Mouse (Mus musculus) stomach, embryonic 14.5 days (tissue): Measurements from ENCODE around the gene Mcoln3. TPM values are rescaled to one million over a fixed set of nuclear protein-coding genes. Genes with fewer than 3 reads are reported as not detected.

Experiments
- ATAC-seq: fragments of 200-750 bp; cut with Nextera tagmentation; 2 replicates; pipeline ENCODE4 v1.8.0; 2017; ENCODE audit warnings: low read depth, moderate TSS enrichment; ENCODE audit not compliant: insufficient number of reproducible peaks, insufficient read depth, low FRiP score
- H3K27ac ChIP-seq: fragments of 300-500 bp; sonication (generic); 2 replicates; pipeline ENCODE4 v1.5.1; 2014; ENCODE audit warnings: mild to moderate bottlenecking, low read length, moderate library complexity, mixed read lengths
- H3K27me3 ChIP-seq: fragments of 300-500 bp; sonication (generic); 2 replicates; pipeline ENCODE4 v1.6.1; 2014; ENCODE audit warnings: low read length, control low read depth, mixed read lengths; ENCODE audit not compliant: control insufficient read depth, insufficient read depth
- H3K36me3 ChIP-seq: fragments of 300-500 bp; sonication (generic); 2 replicates; pipeline ENCODE4 v1.6.1; 2014; ENCODE audit warnings: mild to moderate bottlenecking, control low read depth, low read length, moderate library complexity, mixed read lengths; ENCODE audit not compliant: control insufficient read depth, insufficient read depth
- H3K4me1 ChIP-seq: fragments of 300-500 bp; sonication (generic); 2 replicates; pipeline ENCODE4 v1.6.1; 2014; ENCODE audit warnings: low read length, control low read depth, mixed read lengths; ENCODE audit not compliant: control insufficient read depth, insufficient read depth
- H3K4me2 ChIP-seq: fragments of 300-500 bp; sonication (generic); replicated peaks from 2 replicates; pipeline ENCODE4 v1.6.1; 2014; ENCODE audit warnings: low read depth, low read length, control low read depth
- H3K4me3 ChIP-seq: fragments of 300-500 bp; sonication (generic); 2 replicates; pipeline ENCODE4 v1.5.1; 2014; ENCODE audit warnings: low read depth, low read length, control low read depth
- H3K9ac ChIP-seq: fragments of 300-500 bp; sonication (generic); replicated peaks from 2 replicates; pipeline ENCODE4 v1.6.1; 2014; ENCODE audit warnings: low read depth, mild to moderate bottlenecking, control low read depth, low read length, moderate library complexity, mixed read lengths
- H3K9me3 ChIP-seq: fragments of 300-500 bp; sonication (generic); 2 replicates; pipeline ENCODE4 v1.6.1; 2016; ENCODE audit warnings: low read depth, low read length, control low read depth; ENCODE audit not compliant: control insufficient read depth
- WGBS: fragments of 180-500 bp; shearing (Covaris S2); extraction: QIAGEN DNeasy Blood & Tissue Kit; methylation state at CpG from one replicate; pipeline ENCODE4 v1.1.7; 2014; 5-methylcytosine and 5-hydroxymethylcytosine counted together
- polyA plus RNA-seq: library from polyadenylated mRNA; unstranded; fragments of >200 nt; fragmentation: Nextera tagmentation; extraction: Ambion mirVana; gene quantifications from 2 replicates; pipeline ENCODE4 v1.2.1, GENCODE M21; 2014

Mcoln3 gene
- polyA plus RNA-seq, 1 experiment from 2014 or later, result 1.8 TPM

- Histone ChIP-seq H3K4me3 (no peak overlapping the region), H3K9me3 (no peaks in the 10 kb centered on the region), H3K9ac (no peak overlapping the region), H3K4me2 (no peak overlapping the region), H3K4me1 (no peaks in the 10 kb centered on the region), H3K27me3 (no peaks in the 10 kb centered on the region), H3K36me3 (no peaks in the 10 kb centered on the region), H3K27ac (no peak overlapping the region)
- WGBS, result 89% methylated on average over 7 of the region's 7 CpGs
- no peak for ATAC-seq
These were observed 23.0 kb downstream of the Mcoln3 start for GRCm38 (mm10) chr3:146140276-146140675.

GRCm38 (mm10) chr3:146142523-146142922, 25.3 kb downstream of the Mcoln3 start:
- Histone ChIP-seq H3K36me3 (no peaks in the 10 kb centered on the region), H3K27me3 (no peaks in the 10 kb centered on the region), H3K9me3 (no peaks in the 10 kb centered on the region), H3K4me2 (no peak overlapping the region), H3K9ac (no peak overlapping the region), H3K27ac (no peak overlapping the region), H3K4me3 (no peak overlapping the region), H3K4me1 (no peaks in the 10 kb centered on the region)
- ATAC-seq, result no peak
- WGBS, result 85% methylated on average over 7 of the region's 7 CpGs

GRCm38 (mm10) chr3:146145501-146145900, 28.3 kb downstream of the Mcoln3 start:
- ATAC-seq, result no peak
- Histone ChIP-seq H3K9ac (no peak overlapping the region), H3K27me3 (no peaks in the 10 kb centered on the region), H3K9me3 (no peaks in the 10 kb centered on the region), H3K36me3 (no peaks in the 10 kb centered on the region), H3K4me1 (peaks cover under 1% of the 10 kb centered on the region; the same call in 1 of the 2 replicates), H3K4me3 (no peak overlapping the region), H3K4me2 (no peak overlapping the region), H3K27ac (no peak overlapping the region)
- 55% methylated on average over 5 of the region's 5 CpGs for WGBS

- ATAC-seq, result no peak
- Histone ChIP-seq H3K27ac (no peak overlapping the region), H3K27me3 (no peaks in the 10 kb centered on the region), H3K9me3 (no peaks in the 10 kb centered on the region), H3K4me1 (peaks cover 3% of the 10 kb centered on the region; the same call in 1 of the 2 replicates), H3K4me2 (no peak overlapping the region), H3K9ac (no peak overlapping the region), H3K36me3 (no peaks in the 10 kb centered on the region), H3K4me3 (no peak overlapping the region)
- WGBS, result 61% methylated on average over 5 of the region's 5 CpGs
These were observed 28.9 kb downstream of the Mcoln3 start for GRCm38 (mm10) chr3:146146131-146146530.

- Histone ChIP-seq H3K9ac (0 out of 2 replicates have a peak within 1 kb of the TSS, but pooled peaks have one; percentile 2), H3K27ac (no peak within 1 kb of the TSS), H3K4me1 (peaks cover 3% of the 10 kb centered on the region; the same call in 1 of the 2 replicates), H3K4me3 (peak within 1 kb of the TSS; percentile 36), H3K4me2 (peak within 1 kb of the TSS; percentile 96), H3K27me3 (no peaks in the 10 kb centered on the region), H3K9me3 (no peaks in the 10 kb centered on the region), H3K36me3 (no peaks in the 10 kb centered on the region)
- ATAC-seq, result peak; percentile 63; the same call in 1 of the 2 replicates
- 12% methylated on average over 34 of the region's 34 CpGs for whole genome bisulfite sequencing
These were observed 32.2 kb downstream of the Mcoln3 start, which contains the start of gene Mcoln2 for GRCm38 (mm10) chr3:146149156-146150057. Gene Mcoln2, plus strand, starts transcription at chr3:146149833.

- H3K27me3 ChIP-seq, result no peaks in the 10 kb centered on the region
- H3K36me3 ChIP-seq, result no peaks in the 10 kb centered on the region
- H3K4me1 ChIP-seq, result peaks cover 3% of the 10 kb centered on the region; the same call in 1 of the 2 replicates
- 0 out of 2 replicates have a peak overlapping the region, but pooled peaks have one; percentile 2 for H3K9ac ChIP-seq
- H3K4me2 ChIP-seq, result peak overlapping the region; percentile 96
- no peak overlapping the region for H3K27ac ChIP-seq
- 1% methylated on average over 26 of the region's 26 CpGs for WGBS
- peak; percentile 71 for ATAC-seq
- no peaks in the 10 kb centered on the region for H3K9me3 ChIP-seq
- peak overlapping the region; percentile 36 for H3K4me3 ChIP-seq
These were observed 32.8 kb downstream of the Mcoln3 start for GRCm38 (mm10) chr3:146150058-146150400.

- 10% methylated on average over 11 of the region's 11 CpGs for WGBS
- no peak overlapping the region for H3K27ac ChIP-seq
- H3K4me3 ChIP-seq, result peak overlapping the region; percentile 36
- peaks cover 3% of the 10 kb centered on the region; the same call in 1 of the 2 replicates for H3K4me1 ChIP-seq
- H3K27me3 ChIP-seq, result no peaks in the 10 kb centered on the region
- ATAC-seq, result no peak
- no peak overlapping the region for H3K9ac ChIP-seq
- peak overlapping the region; percentile 96 for H3K4me2 ChIP-seq
- H3K36me3 ChIP-seq, result no peaks in the 10 kb centered on the region
- H3K9me3 ChIP-seq, result no peaks in the 10 kb centered on the region
These were observed 33.3 kb downstream of the Mcoln3 start for GRCm38 (mm10) chr3:146150560-146150959.

GRCm38 (mm10) chr3:146151328-146151727, 34.1 kb downstream of the Mcoln3 start:
- Histone ChIP-seq H3K9me3 (no peaks in the 10 kb centered on the region), H3K4me1 (peaks cover 3% of the 10 kb centered on the region; the same call in 1 of the 2 replicates), H3K9ac (no peak overlapping the region), H3K27ac (no peak overlapping the region), H3K27me3 (no peaks in the 10 kb centered on the region), H3K36me3 (no peaks in the 10 kb centered on the region), H3K4me2 (no peak overlapping the region), H3K4me3 (no peak overlapping the region)
- no peak for ATAC-seq
- 95% methylated on average over 10 of the region's 10 CpGs for WGBS
